Mouse (Mus musculus): ENCODE results near the gene Afg3l1. TPM values are rescaled to one million over a fixed set of nuclear protein-coding genes. Genes with fewer than 3 reads are reported as not detected.

Gene Afg3l1
- polyA plus RNA-seq (2012) = 21.9 and 22.2 TPM in 2 replicates

GRCm38 (mm10) chr8:123477737-123478258 lies at the start of gene Afg3l1:
Afg3l1 (plus strand) TSS chr8:123477903.

GRCm38 (mm10) chr8:123514781-123515539 lies 37.3 kb downstream of the Afg3l1 start, which contains the start of gene Dbndd1:
Dbndd1 (minus strand) TSS chr8:123515463.

GRCm38 (mm10) chr8:123518667-123519066 lies 41.0 kb downstream of the Afg3l1 start, which contains the start of gene Gas8:
Gas8 (plus strand) TSS chr8:123518834.

Other genes starting within 250 kb of the Afg3l1 start
- gene Spata2l, start 241.7 kb upstream of the Afg3l1 start, polyA plus RNA-seq (2012) = 6.7 and 7.1 TPM in 2 replicates
- 13.0 and 15.7 TPM in 2 replicates for gene Zfp276, start 223.7 kb upstream of the Afg3l1 start, polyA plus RNA-seq (2012)
- gene Vps9d1, start 223.6 kb upstream of the Afg3l1 start, polyA plus RNA-seq (2012) = 138 and 145 TPM in 2 replicates
- 62.6 and 69.9 TPM in 2 replicates for gene Fanca, start 159.3 kb upstream of the Afg3l1 start, polyA plus RNA-seq (2012)
- gene Spire2, start 145.2 kb upstream of the Afg3l1 start, polyA plus RNA-seq (2012) = 2.1 and 3.8 TPM in 2 replicates
- gene Tcf25, start 104.2 kb upstream of the Afg3l1 start, polyA plus RNA-seq (2012) = 86.9 and 109 TPM in 2 replicates
- gene Mc1r, start 70.8 kb upstream of the Afg3l1 start, polyA plus RNA-seq (2012) = 0.02 and 0.04 TPM in 2 replicates
- 1.2 and 1.6 TPM in 2 replicates for gene Tubb3, start 66.5 kb upstream of the Afg3l1 start, polyA plus RNA-seq (2012)
- 35.5 and 36.3 TPM in 2 replicates for gene Def8, start 54.4 kb upstream of the Afg3l1 start, polyA plus RNA-seq (2012)
- 0.05 and 0.14 TPM in 2 replicates for gene Dbndd1, start 37.6 kb downstream of the Afg3l1 start, polyA plus RNA-seq (2012)
- 11.8 and 19.4 TPM in 2 replicates for gene Gas8, start 40.9 kb downstream of the Afg3l1 start, polyA plus RNA-seq (2012)
- gene Rhou, start 176.0 kb downstream of the Afg3l1 start, polyA plus RNA-seq (2012) = 0.83 and 1.9 TPM in 2 replicates

Measured in megakaryocyte-erythroid progenitor cell, adult 5 weeks (primary cell).